Mouse (Mus musculus): ENCODE results near the gene Gm4869.
"Not testable (repeated sequence)": the region's sequence is repeated elsewhere in the genome, so short reads cannot be mapped to it uniquely, and the experiment has no call there.

Gene Gm4869

DNA sequence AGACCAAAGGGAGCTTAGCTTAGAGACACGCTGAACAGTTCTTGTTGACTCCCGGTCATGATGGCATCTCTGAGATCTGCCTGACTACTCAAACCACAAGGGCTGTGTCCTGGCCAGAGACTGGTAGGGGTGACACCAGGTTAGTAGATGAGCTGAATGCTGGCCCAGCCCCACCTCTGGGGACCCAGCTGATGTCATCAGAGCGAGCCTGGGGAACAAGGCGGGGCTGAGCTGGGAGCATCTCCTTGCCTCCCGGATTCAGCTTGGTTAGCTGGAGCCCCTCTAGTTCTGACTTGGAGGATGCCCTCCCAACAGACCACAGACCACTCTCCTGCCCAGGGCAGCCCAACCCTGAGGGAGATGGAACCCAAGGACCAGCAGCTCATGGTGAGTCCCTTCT lies at the start of gene Gm4869:
TSS of gene Gm4869 (plus strand) at position 301 of the 400 bp plus-strand sequence.
- no peak for DNase-seq

DNA sequence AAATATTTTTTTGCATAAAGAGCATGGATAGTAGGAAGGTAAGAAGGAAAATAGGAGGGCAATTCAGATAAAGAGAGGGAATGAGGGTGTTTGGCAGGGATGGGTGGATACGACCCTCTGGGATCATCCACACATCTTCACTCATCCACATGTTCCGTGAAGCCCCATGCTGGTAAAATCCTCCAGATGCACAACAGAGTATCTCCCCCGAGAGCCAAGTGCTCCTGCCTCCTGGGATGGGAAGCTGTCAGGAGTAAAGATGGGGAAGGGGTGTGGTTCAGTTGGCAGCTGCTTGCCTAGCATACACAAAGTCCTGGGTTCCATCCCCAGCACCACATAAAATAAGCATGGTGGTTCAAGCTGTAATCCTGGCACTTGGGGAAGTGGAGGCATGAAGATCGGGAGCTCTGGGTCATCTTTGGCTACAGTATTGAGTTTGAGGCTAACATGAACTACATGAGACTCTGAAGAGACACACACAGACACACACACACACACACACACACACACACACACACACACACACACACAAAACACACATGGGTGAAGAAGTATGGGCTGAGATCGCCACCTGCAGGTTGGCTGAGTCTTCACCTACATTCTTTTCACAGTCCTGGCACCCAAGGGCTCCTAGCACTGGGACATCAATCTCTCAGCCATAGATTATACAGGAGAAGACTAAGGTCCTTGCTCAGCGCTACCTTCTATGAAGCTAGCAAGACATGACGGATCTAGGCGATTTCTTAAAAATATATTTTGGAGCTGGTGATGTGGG lies 49.1 kb upstream of the Gm4869 start:
- peak; percentile 30 to 56 for DNase-seq

DNA sequence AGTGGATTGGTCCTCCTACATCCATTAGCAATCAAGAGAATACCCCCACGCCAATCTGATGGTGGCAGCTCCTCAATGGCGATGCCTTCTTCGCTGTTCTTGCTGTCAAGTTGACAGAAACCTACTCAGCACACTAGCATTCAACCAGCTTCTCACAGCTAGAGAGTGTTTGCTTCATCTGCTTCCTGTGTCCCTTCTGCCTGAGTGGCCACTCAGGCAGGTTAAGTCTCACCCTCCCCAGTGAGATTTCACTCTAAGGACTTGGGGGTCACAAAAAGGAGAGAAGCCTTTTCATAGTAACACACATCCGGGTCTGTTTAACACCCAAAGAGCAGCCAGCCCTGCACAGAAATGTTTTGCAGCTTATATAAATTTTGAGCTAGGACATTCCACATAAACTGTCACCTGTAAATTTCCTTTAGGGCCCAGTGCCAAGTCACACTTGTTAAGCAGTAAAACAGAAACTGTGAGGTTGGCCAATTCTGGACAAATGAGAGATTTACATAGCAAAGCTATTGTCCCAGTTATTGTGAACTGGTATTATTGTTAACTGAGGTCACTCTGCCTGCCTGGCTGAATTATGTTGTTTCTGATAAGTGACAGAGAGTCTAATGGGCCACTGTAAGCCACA lies 42.7 kb upstream of the Gm4869 start:
- no peak for DNase-seq

DNA sequence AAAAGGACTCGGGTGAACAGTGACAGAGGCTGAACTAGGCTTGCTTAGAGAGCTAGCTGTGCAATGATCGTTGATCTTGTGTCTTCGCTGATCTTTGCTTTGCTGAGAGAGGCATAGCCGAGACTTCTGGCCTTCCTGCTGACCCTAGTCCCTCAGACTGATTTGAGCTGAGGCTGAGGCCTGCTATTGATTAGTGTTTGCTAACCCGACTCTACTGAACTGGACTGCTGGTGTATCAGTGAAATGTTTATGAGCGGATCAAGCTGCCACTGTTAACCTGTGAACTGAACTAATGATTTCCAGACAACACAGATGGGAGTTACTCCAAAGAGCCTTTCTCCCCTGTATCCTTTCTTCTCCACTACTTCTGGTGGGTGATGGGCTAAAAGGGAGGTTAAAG lies 40.3 kb upstream of the Gm4869 start:
- DNase-seq, result no peak

DNA sequence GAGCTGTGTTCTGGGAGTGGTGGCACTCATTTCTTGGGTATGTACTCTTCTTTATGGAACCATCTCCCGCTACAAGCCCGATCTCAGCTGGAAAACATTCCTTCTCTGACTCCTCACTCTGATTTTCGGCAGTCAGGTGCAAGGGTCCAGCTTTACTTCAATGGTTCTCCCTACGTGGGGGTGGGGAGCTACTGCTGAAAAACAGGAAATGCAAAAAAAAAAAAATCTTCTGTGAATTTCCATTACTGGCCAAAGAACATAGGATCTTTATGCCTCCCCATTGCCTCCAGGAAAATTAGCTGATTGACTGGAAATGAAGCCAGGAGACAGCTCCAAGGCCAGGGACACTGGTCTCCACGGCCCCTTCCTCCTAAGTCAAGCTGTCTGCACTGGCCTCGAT lies 38.8 kb upstream of the Gm4869 start:
- no peak for DNase-seq

DNA sequence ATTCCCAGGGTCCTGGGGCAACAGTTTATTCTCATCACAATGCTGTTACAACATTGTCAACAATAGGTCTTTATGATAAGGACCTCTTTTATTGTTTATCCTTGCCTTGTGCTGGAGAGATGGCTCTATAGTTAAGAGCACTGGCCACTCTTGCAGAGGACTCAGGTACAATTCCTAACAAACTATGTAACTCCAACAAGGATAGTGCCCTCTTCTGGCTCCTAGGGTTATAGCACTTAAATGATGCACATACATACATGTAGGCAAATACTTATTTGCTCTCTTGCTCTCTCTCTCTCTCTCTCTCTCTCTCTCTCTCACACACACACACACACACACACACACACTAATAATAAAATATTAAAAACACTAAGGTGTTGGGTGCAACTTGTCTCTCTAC lies 36.6 kb upstream of the Gm4869 start:
- DNase-seq, result no peak

DNA sequence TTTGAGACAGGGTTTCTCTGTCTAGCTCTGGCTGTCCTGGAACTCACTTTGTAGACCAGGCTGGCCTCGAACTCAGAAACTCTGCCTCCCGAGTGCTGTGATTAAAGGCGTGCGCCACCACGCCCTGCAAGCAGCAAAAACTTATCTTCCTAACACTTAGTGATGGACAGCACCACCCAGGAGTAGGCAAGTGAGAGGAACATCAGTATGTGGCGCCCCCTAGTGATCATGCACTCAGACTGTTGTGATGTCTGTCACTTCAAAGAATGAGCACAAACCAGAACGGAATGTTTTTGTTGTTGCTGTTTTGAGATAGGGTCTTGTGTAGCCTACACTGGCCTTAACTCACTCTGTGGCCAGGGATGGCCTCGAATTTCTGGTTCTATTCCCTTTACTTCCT lies 34.1 kb upstream of the Gm4869 start:
- peak; percentile 34 to 71 for DNase-seq

DNA sequence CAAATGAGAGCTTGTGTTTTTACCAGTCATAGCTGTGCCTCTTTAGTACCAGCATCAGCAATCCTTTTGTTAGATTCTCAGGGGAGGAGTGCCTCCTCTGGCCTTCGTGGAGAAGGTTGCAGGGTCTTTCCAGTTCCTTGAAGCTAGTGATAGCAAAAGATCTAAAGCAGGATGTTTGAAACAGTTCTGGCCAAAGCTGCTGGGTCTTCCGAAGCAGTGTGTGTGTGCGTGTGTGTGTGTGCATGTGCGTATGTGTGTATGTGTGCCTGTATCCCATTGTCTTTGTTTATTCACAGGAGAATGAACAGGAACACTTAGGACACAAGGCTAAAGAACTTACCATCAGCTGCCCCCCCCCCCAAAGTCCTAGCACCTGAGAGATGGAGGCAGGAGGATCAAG lies 30.8 kb upstream of the Gm4869 start:
- DNase-seq, result no peak

DNA sequence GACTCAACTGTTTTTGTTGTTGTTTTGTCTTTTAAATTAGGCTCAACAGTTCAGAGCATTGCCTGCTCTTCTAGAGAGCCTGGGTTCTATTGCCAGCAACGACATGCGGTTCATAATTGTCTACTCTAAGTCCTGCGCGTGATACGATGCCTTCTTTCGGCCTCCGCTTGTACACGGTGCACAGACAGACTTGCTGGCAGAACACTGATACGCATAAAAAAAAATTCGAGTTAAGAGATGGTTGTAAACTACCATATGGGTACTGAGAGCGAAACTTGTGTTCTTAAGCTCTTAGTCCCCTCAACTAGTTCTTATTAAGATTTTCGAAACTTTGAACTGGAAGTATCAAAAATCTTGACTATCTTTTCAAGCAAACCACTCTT lies 27.3 kb upstream of the Gm4869 start:
- peak in 1 of 2 experiments; percentile 13 for DNase-seq

DNA sequence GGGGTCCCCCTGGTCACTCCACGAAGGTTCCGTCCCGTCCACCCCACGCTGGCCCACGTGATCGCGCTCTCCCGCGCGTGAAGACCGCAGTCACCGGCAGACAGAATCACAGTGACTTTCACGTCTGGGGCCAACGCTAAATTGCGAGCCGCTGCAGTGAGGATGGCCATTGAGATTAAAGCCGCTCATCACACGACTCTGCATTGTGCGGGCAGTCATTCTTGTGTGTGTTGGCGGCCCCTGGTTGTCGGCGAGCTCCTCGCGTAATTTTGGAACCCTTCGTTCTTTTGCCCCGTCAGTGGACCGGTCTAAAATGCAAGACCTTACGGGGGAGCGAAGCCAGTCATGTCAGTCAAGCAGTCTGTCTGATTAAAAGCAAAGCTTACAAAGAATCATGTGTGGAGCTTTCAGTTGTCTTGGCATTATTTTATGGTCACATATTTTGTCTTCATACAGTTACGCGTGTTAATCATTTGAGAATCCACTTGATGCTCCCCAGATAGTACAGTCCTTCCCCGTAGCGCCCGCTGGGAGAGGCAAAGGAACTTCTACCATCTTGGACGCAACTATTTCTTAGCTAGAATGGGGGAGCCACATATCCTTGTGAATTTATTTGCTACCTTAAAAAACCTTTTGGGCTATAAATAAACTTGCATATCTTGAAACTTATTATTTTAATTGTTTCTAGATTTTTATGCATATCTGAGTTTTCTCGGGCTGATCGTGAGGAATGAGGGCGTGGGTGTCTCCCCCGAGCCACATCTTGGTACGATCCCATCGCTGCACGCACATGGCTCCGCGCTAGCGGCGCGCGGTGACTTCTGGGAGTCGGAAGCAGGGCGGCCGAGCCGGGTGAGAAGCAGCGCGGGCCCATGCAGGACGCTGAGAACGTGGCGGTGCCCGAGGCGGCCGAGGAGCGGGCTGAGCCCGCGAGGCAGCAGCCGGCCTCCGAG lies 26.7 kb upstream of the Gm4869 start, which contains the start of gene Eif3b:
TSS of gene Eif3b (plus strand) at position 840 of the 953 bp plus-strand sequence.
- peak; percentile 79 to 86 for DNase-seq

DNA sequence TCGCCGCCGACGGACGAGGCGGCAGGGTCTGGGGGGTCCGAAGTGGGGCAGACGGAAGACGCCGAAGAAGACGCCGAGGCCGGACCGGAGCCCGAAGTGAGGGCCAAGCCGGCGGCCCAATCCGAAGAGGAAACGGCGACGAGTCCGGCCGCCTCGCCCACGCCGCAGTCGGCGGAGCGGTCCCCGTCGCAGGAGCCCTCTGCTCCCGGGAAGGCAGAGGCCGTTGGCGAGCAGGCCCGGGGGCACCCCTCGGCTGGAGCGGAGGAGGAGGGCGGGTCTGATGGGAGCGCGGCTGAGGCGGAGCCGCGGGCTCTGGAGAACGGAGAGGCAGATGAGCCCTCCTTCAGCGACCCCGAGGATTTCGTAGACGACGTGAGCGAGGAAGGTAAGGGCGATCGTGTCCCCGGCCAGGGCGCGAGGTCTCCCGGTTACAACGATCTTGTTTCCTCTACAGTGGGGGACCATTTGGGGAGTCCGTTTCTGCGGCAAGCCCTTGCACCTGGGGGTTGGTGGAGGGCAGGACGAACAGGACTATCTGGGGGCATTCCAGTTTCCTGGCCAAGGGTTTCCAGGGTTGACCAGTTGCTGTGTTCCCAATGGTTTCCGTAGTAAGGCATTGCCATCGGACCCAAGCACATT lies 25.9 kb upstream of the Gm4869 start:
- DNase-seq, result no peak

DNA sequence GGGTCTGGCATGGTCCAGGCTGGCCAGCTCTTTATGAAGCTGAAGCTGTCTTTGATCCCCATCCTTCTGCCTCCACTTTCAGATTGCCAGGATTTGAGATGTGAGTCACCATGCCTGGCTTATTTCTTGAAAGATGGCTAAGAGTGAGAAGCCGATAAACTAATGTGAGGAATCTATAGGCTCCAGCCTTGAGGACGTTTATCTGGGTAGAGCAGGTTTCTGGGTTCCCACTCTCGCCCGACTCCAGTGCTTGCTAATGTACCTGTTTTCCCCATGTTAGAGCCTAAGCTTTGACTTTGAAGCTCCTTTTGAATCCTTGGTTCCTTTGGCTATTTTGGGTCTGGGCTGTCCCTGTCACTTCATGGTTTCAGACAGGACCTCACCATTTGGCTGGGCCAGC lies 24.8 kb upstream of the Gm4869 start:
- DNase-seq, result no peak

DNA sequence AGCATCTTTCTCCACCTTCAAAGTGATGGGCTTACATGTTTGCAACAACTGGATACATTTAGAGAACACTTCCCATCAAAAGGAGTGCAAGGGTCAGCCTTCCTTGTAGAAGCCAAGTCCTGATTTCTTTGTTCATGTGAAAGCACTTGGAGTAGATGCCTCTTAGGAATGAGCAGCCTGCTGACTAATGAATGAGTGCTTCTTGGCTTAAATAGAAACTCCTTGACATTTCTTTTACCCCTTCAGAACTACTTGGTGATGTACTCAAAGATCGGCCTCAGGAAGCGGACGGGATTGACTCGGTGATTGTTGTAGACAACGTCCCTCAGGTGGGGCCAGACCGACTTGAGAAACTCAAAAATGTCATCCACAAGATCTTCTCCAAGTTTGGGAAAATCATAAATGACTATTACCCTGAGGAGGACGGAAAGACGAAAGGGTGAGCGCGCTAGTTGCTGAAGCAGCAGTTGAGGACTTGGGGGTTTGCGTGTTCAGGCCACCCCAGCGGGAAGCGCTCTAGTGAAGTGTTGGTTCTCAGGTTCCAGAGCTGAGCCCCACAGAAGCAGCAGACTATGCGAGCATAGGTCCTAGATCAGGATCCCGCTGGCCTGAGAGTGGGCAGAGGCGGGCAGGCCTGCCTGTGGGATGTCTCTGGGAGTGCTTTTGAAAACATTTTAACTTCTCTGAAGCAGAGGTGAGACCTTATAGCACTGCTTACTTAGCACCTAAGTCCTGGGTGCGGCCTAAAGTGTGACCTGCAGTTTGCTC lies 20.2 kb upstream of the Gm4869 start:
- no peak for DNase-seq

DNA sequence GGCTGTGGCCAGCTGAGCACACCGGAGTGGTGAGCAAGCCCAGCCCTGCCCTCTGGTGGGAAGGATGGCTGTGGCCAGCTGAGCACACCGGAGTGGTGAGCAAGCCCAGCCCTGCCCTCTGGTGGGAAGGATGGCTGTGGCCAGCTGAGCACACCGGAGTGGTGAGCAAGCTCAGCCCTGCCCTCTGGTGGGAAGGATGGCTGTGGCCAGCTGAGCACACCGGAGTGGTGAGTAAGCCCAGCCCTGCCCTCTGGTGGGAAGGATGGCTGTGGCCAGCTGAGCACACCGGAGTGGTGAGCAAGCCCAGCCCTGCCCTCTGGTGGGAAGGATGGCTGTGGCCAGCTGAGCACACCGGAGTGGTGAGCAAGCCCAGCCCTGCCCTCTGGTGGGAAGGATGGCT lies 6.3 kb upstream of the Gm4869 start:
- not testable (repeated sequence) for DNase-seq

DNA sequence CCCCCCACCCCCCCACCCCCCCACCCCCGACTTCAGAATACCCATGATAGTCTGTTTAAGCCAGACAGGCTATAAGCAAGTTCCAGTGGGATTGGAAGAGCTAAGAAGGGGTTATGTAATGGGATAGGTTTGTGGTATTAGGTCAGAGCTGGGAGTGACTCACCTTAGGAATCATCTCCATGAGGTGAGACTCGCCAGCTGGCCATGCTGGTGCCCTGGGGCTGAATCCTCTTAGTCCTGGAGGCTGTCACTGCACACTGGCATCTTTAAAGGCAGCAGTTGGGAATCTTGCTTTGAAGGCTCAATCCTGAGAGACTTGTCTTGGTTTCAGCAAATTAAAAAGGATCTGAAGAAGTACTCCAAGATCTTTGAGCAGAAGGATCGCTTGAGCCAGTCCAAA lies 4.0 kb upstream of the Gm4869 start:
- DNase-seq, result no peak

DNA sequence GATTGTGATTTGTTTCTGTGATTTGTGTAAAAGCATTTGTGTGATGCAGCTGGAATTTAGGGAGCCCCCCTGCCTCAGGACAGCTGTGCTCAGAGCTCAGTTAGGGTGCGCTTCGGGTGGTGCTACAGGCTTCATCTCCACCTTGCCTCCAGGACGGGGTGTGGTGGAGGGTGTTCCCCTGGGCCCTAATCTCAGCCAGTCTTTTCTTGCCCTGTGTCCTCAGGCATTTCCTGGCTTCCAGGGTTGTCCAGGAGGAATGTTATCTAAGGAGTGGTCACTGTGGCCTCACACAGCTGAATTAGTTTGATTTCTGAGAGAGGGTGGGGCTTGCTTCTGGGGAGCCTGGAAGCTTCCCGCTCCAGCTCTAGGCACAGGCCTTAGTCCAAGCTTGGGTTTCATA lies 1.4 kb upstream of the Gm4869 start:
- DNase-seq, result no peak

DNA sequence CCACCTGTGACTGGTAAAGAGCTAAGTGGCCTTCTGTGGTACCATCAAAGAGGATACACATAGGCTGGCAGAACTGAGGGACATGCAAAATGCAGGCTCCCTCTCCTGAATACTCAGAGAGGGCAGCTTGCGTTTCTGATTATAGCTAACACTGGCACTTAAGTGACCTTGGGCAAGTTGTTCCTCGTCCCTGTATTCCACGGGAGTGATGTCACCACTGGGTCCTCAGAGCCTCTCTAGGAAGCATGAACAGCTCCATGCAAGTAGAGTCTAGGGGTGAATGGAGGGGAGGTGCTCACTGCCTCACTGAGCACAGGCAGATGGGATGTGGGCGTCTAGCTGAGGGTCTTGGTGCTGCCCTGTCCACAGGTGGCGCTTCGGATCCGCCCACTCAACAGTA lies 609 bp downstream of the Gm4869 start:
- DNase-seq, result no peak

DNA sequence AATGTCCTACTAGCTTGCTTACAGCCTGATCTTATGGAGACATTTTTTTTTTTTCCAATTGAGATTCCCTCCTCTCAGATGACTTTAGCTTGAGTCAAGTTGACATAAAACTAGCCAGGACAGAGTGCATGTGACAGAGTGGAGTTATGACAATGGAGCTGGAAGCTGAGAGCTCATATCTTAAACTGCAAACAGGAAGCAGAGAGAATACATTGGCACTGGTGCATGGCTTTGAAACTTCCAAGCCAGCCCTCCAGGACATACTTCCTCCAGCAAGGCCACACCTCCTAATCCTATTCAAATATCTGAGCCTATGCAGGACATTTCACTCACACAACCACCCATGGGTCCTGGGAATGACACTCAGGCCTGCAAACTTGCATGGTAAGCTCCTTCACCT lies 9.0 kb downstream of the Gm4869 start:
- no peak for DNase-seq

DNA sequence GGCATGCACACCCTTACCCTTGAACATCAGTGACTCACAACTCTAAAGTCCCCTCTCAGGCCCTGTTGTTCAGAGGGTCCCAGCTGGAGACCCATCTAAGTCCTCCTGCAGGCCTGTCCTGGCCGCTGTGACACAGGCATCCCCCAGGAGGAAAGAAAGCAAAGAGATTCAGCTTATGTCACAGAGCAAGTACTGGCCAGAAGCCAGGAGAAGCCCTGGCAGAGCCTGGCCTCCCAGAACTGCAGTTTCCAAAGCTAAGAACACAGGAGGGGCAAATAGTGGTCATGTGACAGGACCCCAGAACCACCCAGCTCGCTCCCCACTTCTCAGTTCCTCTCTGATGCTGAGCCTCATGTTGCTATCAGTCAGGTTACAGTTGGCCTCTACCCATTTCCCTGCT lies 10.0 kb downstream of the Gm4869 start:
- no peak for DNase-seq

DNA sequence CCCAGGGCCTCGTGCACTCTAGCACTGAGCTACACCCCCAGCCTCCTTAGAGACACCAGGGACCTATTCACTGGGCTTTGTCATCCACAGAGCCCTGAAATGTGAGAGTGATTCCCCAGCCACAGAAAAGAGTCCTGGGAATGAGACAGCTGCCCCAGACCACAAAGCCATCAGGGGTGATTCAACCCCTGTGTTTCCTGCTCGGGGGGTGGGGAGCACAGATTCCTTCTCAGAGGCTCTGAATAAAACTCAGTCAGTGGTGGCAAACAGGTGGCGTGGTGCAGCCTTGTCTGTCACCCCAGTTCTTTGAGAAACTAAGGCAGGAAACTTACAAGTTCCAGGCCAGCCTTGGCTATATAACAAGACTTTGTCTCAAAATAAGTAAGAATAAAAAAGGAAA lies 16.0 kb downstream of the Gm4869 start:
- DNase-seq, result no peak

DNA sequence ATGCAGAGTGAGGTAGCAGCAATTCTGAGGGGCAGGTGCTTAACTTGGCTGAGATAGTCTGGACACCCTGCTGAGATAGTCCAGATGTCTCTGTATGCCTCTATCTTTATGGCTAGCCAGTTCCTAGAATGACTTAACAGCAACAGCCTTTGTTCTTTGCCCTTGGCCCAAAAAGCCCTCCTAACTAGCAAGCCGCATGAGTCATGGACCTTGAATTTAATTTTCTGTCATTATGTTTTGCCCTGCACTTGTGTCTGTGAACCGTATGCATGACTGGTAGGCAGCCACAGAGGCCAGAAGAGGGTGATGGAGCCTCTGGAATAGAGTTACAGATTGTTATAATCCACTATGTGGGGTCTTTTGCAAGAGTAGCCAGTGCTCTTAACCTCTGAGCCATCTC lies 17.7 kb downstream of the Gm4869 start:
- not testable (repeated sequence) for DNase-seq

DNA sequence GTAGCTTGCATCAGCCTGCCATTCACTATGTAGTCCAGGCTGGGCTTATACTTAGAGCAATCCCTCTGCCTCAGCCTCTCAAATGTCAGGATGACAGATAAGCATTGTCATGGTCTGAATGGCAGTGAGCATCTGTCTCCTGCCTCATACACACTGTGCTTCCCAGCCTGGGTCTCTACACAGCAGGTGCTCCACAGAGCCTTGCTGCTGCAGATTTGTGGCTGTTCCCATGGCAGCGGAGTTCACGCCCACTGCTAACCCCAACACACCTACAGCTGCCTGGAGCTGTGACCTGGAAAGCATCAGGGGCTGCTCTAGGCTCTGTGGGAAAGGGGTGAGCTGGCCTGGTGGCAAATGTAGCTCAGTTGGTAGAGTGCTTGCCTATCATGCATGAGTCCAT lies 19.5 kb downstream of the Gm4869 start:
- no peak for DNase-seq

All from spleen, adult 18-20 months (tissue).